Mouse (Mus musculus): ENCODE data around the gene Hjurp.

Hjurp gene
- long read RNA-seq, experiment 1, partial matches to known transcripts: 1 of 8 reads
- long read RNA-seq, experiment 1, other reads (novel, unspliced or antisense): 5 of 8 reads
- long read RNA-seq, experiment 2, partial matches to known transcripts: 2 of 4 reads
- long read RNA-seq, experiment 2, other reads (novel, unspliced or antisense): 2 of 4 reads

GRCm38 (mm10) chr1:88277098-88277817, at the start of gene Hjurp, which contains the start of gene Trpm8:
Hjurp (minus strand) TSS chr1:88277633.
Trpm8 (plus strand) TSS chr1:88277661.
- intact Hi-C loops (cut with DNase I): no loop called here

- intact Hi-C loops (cut with DNase I): no loop called here
Observed at GRCm38 (mm10) chr1:88323101-88323500, 45.7 kb upstream of the Hjurp start.

DNA sequence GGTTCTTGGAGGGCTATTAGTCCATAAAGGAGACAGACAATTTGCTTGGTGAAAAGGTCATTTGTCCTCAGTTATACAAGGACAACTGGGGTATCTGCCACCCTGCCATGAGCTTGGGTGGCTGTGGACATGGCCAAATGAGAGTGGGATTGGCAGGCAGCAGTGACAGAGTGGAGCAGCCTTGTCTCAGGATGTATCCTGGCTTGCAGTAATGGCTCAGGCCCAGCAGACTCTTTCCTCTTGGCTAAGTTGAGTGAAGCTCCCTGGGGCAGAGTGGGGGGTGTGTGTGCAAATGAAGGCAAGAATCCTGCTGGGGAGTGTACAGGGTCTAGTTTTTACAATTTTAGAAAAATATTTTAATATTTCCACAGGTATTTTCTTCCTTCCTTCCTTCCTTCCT, 44.7 kb upstream of the Hjurp start:
- intact Hi-C loops (cut with DNase I): no loop called here

DNA sequence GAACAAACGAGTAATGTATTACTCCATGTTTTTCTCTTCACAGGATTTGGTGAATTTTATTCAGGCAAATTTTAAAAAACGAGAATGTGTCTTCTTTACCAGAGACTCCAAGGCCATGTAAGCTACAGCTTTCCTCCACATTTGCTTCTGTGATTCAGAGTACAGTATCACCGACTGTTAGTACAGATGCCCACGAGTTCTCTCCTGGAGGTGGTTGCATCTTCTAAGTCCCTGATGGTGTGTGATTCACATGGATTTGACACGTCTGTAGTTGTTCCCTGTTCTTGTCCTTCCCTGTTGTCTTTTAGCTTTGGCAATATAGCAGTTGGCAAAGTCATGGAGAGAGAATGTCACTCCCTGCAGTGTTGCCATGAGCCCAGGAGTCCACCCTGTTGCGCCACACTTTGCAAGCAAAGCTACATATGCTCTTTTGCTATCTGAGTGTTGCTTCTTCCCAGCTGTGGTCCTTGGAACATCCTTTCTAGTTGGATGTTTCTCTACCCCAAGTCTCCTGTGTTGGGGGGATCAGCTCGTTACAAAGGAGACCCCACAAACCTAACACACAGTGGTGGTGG, 43.5 kb upstream of the Hjurp start:
- intact Hi-C loops (cut with DNase I): no loop called here

DNA sequence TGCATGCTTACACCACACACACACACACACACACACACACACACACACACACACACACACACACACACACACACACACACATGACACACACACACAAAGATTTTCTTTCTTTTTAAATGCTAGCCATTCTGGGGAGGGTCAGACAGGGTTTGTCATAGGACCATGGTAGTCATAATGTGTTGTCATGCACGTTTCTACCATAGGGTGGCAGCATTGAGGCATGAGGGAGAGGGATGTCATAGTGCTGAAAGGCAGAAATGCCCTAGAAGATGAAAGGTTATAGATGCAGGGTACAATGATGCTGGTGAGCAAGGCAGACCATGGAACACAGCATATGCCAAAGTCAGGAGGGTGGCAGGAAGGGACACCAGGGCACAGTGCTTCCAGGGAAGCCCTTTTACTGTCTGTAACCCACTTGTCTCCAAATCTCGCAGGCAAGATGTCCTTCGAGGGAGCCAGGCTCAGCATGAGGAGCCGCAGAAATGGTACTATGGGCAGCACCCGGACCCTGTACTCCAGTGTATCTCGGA, 41.2 kb upstream of the Hjurp start:
- intact Hi-C loops (cut with DNase I): no loop called here

GRCm38 (mm10) chr1:88317279-88317678, 39.8 kb upstream of the Hjurp start:
- intact Hi-C loops (cut with DNase I): no loop called here

DNA sequence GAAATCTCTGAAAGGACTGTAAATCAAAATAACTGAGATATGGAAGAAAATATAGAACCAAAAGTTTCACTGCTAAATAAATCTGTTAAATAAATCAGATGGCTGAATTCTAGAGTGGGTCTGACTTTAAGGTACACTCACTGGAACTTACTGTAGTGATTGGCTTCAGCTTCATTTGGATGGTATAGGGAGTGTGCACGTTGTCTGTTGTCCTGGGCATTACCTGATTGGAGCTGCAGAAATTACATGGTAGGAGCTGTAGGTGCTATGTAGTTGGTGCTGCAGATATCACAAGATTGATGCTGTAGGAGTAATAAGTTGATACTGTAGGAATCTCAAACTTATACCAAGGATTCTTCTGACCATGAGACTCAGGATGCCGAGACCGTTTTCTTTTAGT, 32.9 kb upstream of the Hjurp start:
- intact Hi-C loops (cut with DNase I): no loop called here

GRCm38 (mm10) chr1:88309905-88310304, 32.5 kb upstream of the Hjurp start:
- intact Hi-C loops (cut with DNase I): no loop called here

DNA sequence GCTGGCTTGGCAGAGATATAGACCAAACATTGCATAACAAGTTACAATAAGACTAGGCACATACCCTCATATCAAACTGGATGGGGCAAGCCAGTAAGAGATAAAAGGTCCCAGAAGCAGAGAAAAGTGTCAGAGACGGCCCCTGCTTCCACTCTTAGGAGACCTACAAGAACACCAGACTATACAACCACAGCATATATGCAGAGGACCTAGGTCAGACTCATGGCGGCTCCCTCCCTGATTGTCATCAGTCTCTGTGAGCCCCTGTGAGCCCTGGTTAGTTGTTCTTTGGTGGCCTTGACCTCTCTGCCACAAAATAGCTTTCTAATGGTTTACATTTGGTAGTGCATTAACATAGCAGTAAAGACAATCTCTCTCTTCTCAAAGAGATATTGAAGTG, 31.6 kb upstream of the Hjurp start:
- intact Hi-C loops (cut with DNase I): no loop called here

DNA sequence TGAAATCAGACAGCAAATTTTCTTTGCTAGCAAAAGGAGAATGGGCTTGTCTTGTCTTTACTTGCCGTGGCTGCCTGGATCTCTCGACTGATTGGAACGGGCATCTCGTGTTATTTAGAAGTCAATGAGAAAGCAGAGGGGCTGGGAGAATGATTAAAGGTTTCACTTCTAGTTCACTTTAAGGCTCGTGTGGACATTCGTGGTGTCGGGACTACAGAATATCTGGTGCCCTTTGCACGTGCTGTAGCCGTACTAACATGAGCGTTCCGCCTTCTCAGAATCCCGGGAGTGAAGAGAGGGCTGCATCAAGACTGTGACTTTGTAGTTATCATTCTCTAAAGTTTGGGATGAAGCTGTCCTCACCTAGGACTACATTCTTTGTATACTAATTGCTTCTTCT, 29.7 kb upstream of the Hjurp start:
- intact Hi-C loops (cut with DNase I): no loop called here

GRCm38 (mm10) chr1:88306543-88306942, 29.1 kb upstream of the Hjurp start:
- intact Hi-C loops (cut with DNase I): no loop called here

GRCm38 (mm10) chr1:88305018-88305795, 27.8 kb upstream of the Hjurp start:
- intact Hi-C loops (cut with DNase I): no loop called here

GRCm38 (mm10) chr1:88304261-88304985, 27.0 kb upstream of the Hjurp start:
- intact Hi-C loops (cut with DNase I): no loop called here

DNA sequence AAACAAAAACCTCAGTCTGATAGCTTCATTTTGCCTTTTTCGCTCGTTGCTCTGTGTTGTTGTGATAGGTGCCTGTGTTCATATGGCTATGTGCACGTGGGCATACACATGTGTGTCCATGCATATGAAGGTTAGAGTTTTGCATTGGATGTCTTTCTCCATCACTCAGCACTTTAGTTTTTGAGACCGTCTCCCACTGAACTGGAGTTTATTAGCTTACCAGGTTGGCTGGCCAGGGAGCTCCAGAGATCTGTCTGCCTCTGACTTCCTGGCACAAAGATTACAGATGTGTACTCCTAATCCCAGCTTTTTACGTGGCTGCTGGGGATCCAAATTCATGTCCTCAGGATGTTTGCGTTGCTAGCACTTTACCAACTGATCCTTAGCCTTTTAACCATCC, 26.3 kb upstream of the Hjurp start:
- intact Hi-C loops (cut with DNase I): no loop called here

DNA sequence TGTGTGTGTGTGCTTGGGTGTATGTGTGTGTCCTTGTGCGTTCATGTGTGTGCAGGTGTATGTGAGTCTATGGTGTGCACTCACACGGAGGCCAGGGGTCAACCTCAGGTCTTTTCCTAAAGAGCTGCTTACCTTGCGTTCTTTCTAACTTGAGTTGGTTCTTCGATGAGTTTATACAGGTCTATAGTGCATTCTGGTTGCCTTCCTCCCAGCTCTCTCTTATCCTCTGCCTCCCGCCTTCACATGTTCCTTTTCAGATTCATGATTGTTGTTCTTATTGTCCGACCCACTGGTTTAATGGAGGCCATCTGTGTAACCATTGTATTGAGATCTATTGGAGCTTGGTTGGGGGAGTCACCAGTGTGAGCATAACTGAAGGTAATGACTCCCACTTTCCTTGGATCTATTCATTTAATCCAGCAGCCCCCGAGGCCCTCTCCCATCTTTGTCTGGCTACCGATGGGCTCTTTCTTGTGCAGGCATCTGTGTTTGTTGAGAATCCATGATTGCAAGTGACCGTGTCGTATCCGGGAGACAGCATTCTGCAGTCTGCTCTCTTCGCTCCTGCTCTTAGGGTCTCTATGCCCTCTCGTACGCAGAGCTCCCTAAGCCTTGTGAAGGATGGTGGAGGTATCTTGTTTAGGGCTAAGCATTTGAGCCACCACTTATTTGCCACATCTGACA, 24.8 kb upstream of the Hjurp start:
- intact Hi-C loops (cut with DNase I): no loop called here

- intact Hi-C loops (cut with DNase I): no loop called here
Observed at GRCm38 (mm10) chr1:88301121-88302014, 23.9 kb upstream of the Hjurp start.

DNA sequence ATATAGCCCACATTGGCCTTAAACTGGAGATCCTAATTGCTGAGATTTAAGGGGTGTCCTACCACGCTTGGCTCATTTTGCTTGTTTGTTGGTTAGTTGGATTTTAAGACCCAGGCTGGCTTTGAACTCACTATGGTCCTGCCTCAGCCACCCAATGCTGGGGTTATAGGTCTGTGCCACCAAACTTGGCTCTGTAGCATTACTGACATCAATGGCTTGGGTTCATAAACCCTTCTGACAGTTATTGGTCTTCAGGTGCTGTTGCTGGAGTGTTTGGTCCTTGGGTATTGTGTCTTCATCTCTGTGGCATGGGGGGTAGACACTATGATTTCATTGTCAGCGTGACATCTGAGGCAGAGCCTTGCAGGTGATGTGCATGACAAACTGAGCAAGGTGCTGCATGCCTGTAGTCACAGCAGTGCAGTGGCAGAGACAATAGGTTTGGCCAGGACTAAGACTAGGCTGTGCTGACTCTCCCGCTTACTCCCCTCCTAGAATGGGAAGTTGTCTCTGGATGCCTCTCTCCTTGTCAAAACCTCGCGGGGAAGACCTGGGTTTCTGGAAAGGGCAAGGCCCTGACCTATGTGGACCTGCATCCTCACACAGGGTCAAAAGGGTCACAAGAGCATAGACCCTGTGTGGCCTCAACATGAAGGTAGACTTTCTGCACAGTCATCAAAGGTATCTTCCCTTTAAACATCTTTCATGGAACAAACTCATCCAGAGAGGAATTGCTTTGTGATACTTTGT, 23.0 kb upstream of the Hjurp start:
- intact Hi-C loops (cut with DNase I): no loop called here

GRCm38 (mm10) chr1:88299529-88299945, 22.1 kb upstream of the Hjurp start:
- intact Hi-C loops (cut with DNase I): no loop called here
